Mouse (Mus musculus): ENCODE data around the gene Perm1.

Perm1 gene

GRCm38 (mm10) chr4:156215649-156216048, at the start of gene Perm1:
Gene Perm1, plus strand, starts transcription at chr4:156215868.
- in situ Hi-C loops (cut with MboI, MseI): no loop called here

- in situ Hi-C loops (cut with MboI, MseI): no loop called here
These were observed 49.2 kb upstream of the Perm1 start for GRCm38 (mm10) chr4:156166477-156166876.

GRCm38 (mm10) chr4:156168611-156169010, 47.1 kb upstream of the Perm1 start:
- in situ Hi-C loops (cut with MboI, MseI): no loop called here

- in situ Hi-C loops (cut with MboI, MseI): no loop called here
These were observed 46.5 kb upstream of the Perm1 start for GRCm38 (mm10) chr4:156169129-156169528.

GRCm38 (mm10) chr4:156171828-156172227, 43.8 kb upstream of the Perm1 start:
- in situ Hi-C loops (cut with MboI, MseI): no loop called here

DNA sequence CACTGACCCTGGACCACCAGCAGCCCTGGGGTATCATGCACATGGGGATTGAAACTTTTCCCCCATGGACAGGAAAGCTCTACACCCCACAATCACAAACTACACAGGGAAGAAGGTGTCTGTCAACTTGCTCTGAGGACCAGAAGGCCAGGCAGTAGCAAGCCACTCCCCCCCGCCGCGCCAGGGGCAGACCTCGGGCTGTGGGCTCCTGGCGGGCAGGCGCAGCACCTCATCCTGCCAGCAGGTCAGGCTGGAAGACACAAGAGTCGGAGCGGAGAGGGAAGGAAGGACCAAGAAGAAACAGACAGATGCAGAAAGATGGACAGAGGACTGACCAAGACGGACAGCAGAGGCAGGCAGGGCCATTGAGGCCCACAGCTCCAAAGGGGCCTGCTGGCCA, 38.0 kb upstream of the Perm1 start:
- in situ Hi-C loops (cut with MboI, MseI): no loop called here

DNA sequence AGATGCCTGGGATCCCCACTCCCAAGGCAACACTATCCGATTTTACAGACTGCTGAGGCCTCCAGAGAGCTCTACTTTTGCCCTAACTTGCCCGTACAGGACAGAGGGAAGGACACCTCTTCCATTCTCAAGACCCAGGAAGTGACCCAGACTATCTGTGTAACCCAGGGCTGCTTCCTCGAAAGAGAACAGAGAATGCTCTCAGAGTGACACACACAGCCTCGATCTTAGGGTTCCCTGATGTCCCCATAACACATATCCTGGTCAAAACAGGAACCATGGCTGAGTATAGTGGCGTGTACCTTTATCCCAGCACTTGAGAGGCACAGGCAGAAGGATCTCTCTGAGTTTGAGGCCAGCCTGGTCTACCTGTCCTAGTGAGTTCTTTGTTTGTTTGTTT, 31.9 kb upstream of the Perm1 start:
- in situ Hi-C loops (cut with MboI, MseI): no loop called here

GRCm38 (mm10) chr4:156184291-156184954, 31.2 kb upstream of the Perm1 start:
- in situ Hi-C loops (cut with MboI, MseI): no loop called here

- in situ Hi-C loops (cut with MboI, MseI): no loop called here
These were observed 30.2 kb upstream of the Perm1 start for GRCm38 (mm10) chr4:156185456-156185949.

- in situ Hi-C loops (cut with MboI, MseI): no loop called here
These were observed 29.5 kb upstream of the Perm1 start for GRCm38 (mm10) chr4:156185950-156186850.

- in situ Hi-C loops (cut with MboI, MseI): no loop called here
These were observed 27.4 kb upstream of the Perm1 start for GRCm38 (mm10) chr4:156188162-156188810.

- in situ Hi-C loops (cut with MboI, MseI): no loop called here
These were observed 26.8 kb upstream of the Perm1 start for GRCm38 (mm10) chr4:156188811-156189323.

GRCm38 (mm10) chr4:156192421-156193199, 23.1 kb upstream of the Perm1 start:
- in situ Hi-C loops (cut with MboI, MseI): no loop called here

GRCm38 (mm10) chr4:156193200-156193590, 22.5 kb upstream of the Perm1 start:
- in situ Hi-C loops (cut with MboI, MseI): no loop called here

- in situ Hi-C loops (cut with MboI, MseI): no loop called here
These were observed 21.8 kb upstream of the Perm1 start for GRCm38 (mm10) chr4:156193906-156194305.

DNA sequence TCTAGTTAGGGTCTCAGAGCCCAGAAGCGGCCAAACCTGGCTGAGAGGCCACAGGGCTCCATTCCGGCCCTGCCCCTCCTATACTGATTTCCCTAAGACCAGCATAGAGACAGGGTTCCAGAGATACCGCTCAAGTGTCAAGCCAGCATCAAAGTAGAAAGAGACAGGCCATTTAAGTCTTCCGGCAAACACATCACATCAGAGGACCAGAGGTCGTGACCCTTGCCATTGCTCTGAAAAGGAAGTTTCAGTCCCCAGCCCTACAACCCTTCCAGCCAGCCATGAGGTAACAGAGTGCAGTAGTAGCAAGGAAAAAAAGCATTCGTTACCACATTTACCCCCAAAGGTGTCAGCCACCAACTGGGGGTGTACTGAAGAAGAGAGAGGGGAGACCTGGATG, 21.3 kb upstream of the Perm1 start:
- in situ Hi-C loops (cut with MboI, MseI): no loop called here

DNA sequence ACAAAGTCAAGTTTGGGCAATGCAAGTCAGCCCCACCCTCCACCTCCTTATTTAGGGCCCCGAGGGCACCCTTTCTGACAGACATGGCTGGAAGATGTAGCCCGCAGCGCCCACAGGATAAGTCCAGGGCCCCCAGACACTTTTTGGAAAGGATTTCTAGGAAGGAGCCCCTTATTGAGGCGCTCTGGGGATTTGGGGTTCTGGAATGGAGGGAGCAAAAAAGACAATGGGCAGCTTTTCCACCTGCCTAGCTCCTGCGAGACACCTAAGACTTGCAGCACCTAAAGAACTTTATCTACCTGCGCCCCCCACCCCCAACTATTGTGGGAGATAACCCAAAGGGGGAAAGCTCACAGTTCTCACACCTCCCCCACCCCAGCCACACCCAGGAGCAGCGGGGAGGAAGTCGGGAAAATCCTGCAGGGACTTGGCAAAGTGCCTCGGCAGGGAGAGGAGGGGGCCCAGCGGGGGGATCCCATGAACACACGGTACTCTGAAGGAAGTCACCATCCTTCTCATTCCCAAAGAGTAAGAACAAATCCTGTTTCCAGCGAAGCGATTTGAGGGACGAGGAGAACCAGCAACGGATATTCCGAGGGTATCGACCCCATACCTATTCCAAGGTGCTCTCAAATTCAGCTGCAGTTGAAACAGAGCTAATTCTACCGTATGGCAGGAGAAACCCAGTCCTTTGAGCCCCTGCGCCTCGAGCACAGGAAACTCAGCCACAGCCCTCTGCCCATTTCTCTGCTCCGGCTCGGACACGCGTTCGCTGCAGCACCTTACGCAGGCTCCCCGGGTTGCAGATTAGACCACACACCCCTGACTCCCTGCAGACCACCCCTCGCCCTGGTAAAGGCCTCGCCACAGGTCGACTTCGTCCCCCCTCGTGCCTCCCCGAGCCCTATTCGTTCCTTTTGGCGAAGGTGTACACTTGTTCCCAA, 19.5 kb upstream of the Perm1 start:
- in situ Hi-C loops (cut with MboI, MseI): no loop called here

DNA sequence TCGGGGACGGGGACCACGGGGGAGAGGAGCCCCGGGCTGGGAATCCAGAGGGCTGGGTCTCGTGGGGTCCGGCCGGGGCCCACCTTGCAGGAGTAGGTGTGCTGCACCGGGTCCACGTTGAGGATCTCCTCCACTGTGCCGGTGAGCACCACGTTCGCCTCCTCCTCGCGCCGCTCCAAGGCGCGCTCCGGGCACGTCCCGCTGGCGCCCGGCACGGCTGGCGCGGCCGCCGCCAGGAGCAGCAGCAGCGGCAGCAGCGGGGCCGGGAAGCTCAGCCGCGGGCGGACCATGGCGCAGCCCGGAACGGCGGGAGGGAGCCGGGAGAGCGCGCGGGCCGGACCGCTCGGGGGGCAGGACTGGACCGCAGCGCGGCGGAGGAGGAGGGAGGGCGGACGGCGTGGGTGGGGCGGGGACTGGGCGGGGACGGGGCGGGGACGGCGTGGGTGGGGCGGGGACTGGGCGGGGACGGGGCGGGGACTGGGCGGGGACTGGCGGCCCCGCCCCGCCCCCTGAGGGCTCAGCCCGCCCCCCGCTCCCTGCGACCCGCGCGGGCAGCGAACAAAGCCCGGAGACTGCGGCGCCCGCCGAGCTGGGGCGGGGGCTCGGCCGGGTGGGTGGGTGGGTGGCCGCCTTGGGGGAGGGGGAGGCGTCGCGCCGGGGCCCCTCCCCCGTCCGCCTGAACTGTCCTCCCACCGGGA, 18.4 kb upstream of the Perm1 start, which contains the start of gene Agrn:
Agrn (minus strand) TSS at position 358 of the 698 bp plus-strand sequence.
- in situ Hi-C loops (cut with MboI, MseI): no loop called here

DNA sequence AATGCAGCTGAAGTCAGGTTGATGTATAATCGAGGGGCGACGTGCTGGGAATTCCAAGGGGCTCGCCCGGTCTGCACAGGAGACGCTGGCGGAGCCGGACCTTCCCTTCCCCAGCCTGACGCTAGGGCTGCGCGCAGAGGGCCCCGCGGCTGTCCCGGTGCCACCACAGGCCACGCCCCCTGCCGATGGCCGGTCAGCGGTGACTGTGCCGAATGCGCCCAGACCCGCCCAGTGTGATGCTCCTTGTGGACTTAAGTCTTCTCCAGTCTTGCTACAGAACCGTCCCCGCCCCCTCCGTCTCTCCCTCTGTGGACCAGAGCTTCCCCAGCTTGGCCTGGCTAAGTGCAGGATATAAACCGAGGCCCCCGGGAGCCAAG, 17.9 kb upstream of the Perm1 start:
- in situ Hi-C loops (cut with MboI, MseI): no loop called here
